Mouse (Mus musculus) kidney, postnatal 0 days (tissue): ENCODE measurements around the gene Ranbp6. TPM values are rescaled to one million over a fixed set of nuclear protein-coding genes. Genes with fewer than 3 reads are reported as not detected.

ENCODE experiments used
- ATAC-seq: fragments of 200-750 bp; cut with Nextera tagmentation; replicated peaks from 2 replicates; pipeline ENCODE4 v1.8.0; 2017; ENCODE audit warnings: low read depth, moderate number of reproducible peaks, moderate TSS enrichment, moderate library complexity; ENCODE audit not compliant: low FRiP score
- DNase-seq: peaks from one replicate; pipeline ENCODE4 v3.0.0-alpha.2; 2016; ENCODE audit warnings: low spot score
- H3K27ac ChIP-seq: fragments of 300-500 bp; sonication (generic); 2 replicates; pipeline ENCODE4 v1.5.1; 2014; ENCODE audit warnings: mild to moderate bottlenecking
- H3K27me3 ChIP-seq: fragments of 300-500 bp; sonication (generic); 2 replicates; pipeline ENCODE4 v1.6.1; 2014; ENCODE audit warnings: low read length, mixed read lengths; ENCODE audit not compliant: insufficient read depth
- H3K36me3 ChIP-seq: fragments of 300-500 bp; sonication (generic); 2 replicates; pipeline ENCODE4 v1.6.1; 2014; ENCODE audit warnings: low read length, mixed read lengths; ENCODE audit not compliant: insufficient read depth
- H3K4me1 ChIP-seq: fragments of 300-500 bp; sonication (generic); replicated peaks from 2 replicates; pipeline ENCODE4 v1.6.1; 2014; ENCODE audit warnings: antibody characterized with exemption, low read length, mixed read lengths; ENCODE audit not compliant: insufficient read depth
- H3K4me2 ChIP-seq: fragments of 300-500 bp; sonication (generic); 2 replicates; pipeline ENCODE4 v1.6.1; 2014; ENCODE audit warnings: mild to moderate bottlenecking, low read length, moderate library complexity, mixed read lengths
- H3K4me3 ChIP-seq: fragments of 300-500 bp; sonication (generic); replicated peaks from 2 replicates; pipeline ENCODE4 v1.5.1; 2014; ENCODE audit warnings: low read depth, low read length
- H3K9ac ChIP-seq: fragments of 300-500 bp; sonication (generic); 2 replicates; pipeline ENCODE4 v1.6.1; 2014; ENCODE audit warnings: low read depth, low read length
- H3K9me3 ChIP-seq: fragments of 300-500 bp; sonication (generic); replicated peaks from 2 replicates; pipeline ENCODE4 v1.6.1; 2016; ENCODE audit warnings: low read length, inconsistent platforms, mixed read lengths
- CTCF ChIP-seq: IDR thresholded peaks from 2 replicates; pipeline ENCODE4 v1.5.1; 2016; ENCODE audit warnings: antibody characterized with exemption, low read depth, mild to moderate bottlenecking, moderate library complexity
- WGBS: fragments of 180-500 bp; shearing (Covaris S2); extraction: QIAGEN DNeasy Blood & Tissue Kit; methylation state at CpG from one replicate; pipeline ENCODE4 v1.1.7; 2014; 5-methylcytosine and 5-hydroxymethylcytosine counted together
- polyA plus RNA-seq: library from polyadenylated mRNA; unstranded; fragments of >200 nt; fragmentation: Nextera tagmentation; extraction: Ambion mirVana; gene quantifications from 2 replicates; pipeline ENCODE4 v1.2.1, GENCODE M21; 2015

The Ranbp6 gene
- polyA plus RNA-seq, 1 experiment from 2014 or later: 12.8 TPM

GRCm38 (mm10) chr19:29835364-29836034 lies 22.7 kb upstream of the Ranbp6 start:
- no peaks in the 10 kb centered on the region for H3K4me1 ChIP-seq
- WGBS: 7% methylated on average over 3 of the region's 3 CpGs

GRCm38 (mm10) chr19:29830911-29831310 lies 18.1 kb upstream of the Ranbp6 start:
- Histone ChIP-seq H3K27me3 (no peaks in the 10 kb centered on the region), H3K9ac (no peak overlapping the region), H3K36me3 (no peaks in the 10 kb centered on the region), H3K4me3 (no peak overlapping the region), H3K27ac (no peak overlapping the region), H3K4me1 (no peaks in the 10 kb centered on the region), H3K4me2 (no peak overlapping the region), H3K9me3 (no peaks in the 10 kb centered on the region)
- DNase-seq (no peak), ATAC-seq (no peak)
- TF ChIP-seq CTCF: no peak
- WGBS: 75% methylated on average over 2 of the region's 2 CpGs

More at GRCm38 (mm10) chr19:29835364-29836034, 22.7 kb upstream of the Ranbp6 start:
- Histone ChIP-seq H3K4me2 (no peak overlapping the region), H3K27ac (no peak overlapping the region), H3K9me3 (no peaks in the 10 kb centered on the region), H3K4me3 (no peak overlapping the region), H3K36me3 (no peaks in the 10 kb centered on the region), H3K9ac (no peak overlapping the region), H3K27me3 (no peaks in the 10 kb centered on the region)
- DNase-seq (peak; percentile 89), ATAC-seq (no peak; the same call in 1 of the 2 replicates)
- TF ChIP-seq CTCF: no peak

- no peaks in the 10 kb centered on the region for H3K4me1 ChIP-seq
- WGBS: 87% methylated on average over 5 of the region's 5 CpGs
- H3K27me3 ChIP-seq: no peaks in the 10 kb centered on the region
- no peak for ATAC-seq
- no peak overlapping the region for H3K4me3 ChIP-seq
- H3K9me3 ChIP-seq: no peaks in the 10 kb centered on the region
- no peak overlapping the region for H3K9ac ChIP-seq
- TF ChIP-seq CTCF: no peak
- H3K4me2 ChIP-seq: no peak overlapping the region
- no peak for DNase-seq
- no peaks in the 10 kb centered on the region for H3K36me3 ChIP-seq
- H3K27ac ChIP-seq: no peak overlapping the region
These were observed 15.8 kb upstream of the Ranbp6 start for GRCm38 (mm10) chr19:29828558-29828957.

- DNase-seq (peak; percentile 89), ATAC-seq (peak; percentile 81)
- Histone ChIP-seq H3K27ac (no peak overlapping the region), H3K4me2 (no peak overlapping the region), H3K27me3 (no peaks in the 10 kb centered on the region), H3K9me3 (no peaks in the 10 kb centered on the region), H3K36me3 (no peaks in the 10 kb centered on the region), H3K4me1 (no peaks in the 10 kb centered on the region), H3K4me3 (no peak overlapping the region), H3K9ac (no peak overlapping the region)
- 75% methylated on average over 1 of the region's 1 CpGs for WGBS
- TF ChIP-seq CTCF: peak; percentile 86
These were observed 13.9 kb upstream of the Ranbp6 start for GRCm38 (mm10) chr19:29826686-29827085.

- ATAC-seq (no peak), DNase-seq (no peak)
- WGBS: 52% methylated on average over 2 of the region's 2 CpGs
- Histone ChIP-seq H3K9ac (no peak overlapping the region), H3K9me3 (no peaks in the 10 kb centered on the region), H3K27ac (no peak overlapping the region), H3K4me3 (no peak overlapping the region), H3K36me3 (no peaks in the 10 kb centered on the region), H3K4me2 (no peak overlapping the region), H3K4me1 (no peaks in the 10 kb centered on the region), H3K27me3 (no peaks in the 10 kb centered on the region)
- no peak for TF ChIP-seq CTCF
These were observed 12.2 kb upstream of the Ranbp6 start for GRCm38 (mm10) chr19:29825003-29825402.

GRCm38 (mm10) chr19:29824034-29824700 lies 11.4 kb upstream of the Ranbp6 start:
- peak; percentile 85 for TF ChIP-seq CTCF
- H3K4me3 ChIP-seq: no peak overlapping the region
- no peaks in the 10 kb centered on the region for H3K27me3 ChIP-seq
- no peaks in the 10 kb centered on the region for H3K4me1 ChIP-seq
- H3K9me3 ChIP-seq: no peaks in the 10 kb centered on the region
- H3K4me2 ChIP-seq: no peak overlapping the region
- H3K27ac ChIP-seq: no peak overlapping the region
- H3K9ac ChIP-seq: no peak overlapping the region
- ATAC-seq: 0 out of 2 replicates have a peak, but pooled peaks have one; percentile 9
- H3K36me3 ChIP-seq: no peaks in the 10 kb centered on the region
- 59% methylated on average over 6 of the region's 6 CpGs for WGBS
- DNase-seq: peak; percentile 80
